Comparison of ENCODE assay signal across 9 mouse cellular contexts in genomic region chrX:76598459-76599206, GRCm38 (mm10). TPM values are rescaled to one million over a fixed set of nuclear protein-coding genes. Genes with fewer than 3 reads are reported as not detected.
A peak's percentile ranks its signal among the peaks of the same experiment; 100 is the strongest.
DNase-seq lines count a peak whose midpoint lies in the region; ATAC-seq and TF ChIP-seq lines count a peak whose summit lies in the region.
"Had no signal": no experiment of that assay in that cellular context is flagged by ENCODE, and none has a peak within 500 bp of the region (broad histone marks: within the 10 kb centered on the region; RNA-seq: fewer than 3 reads in every experiment).

No protein-coding gene starts in this region.

- H3K4me1 ChIP-seq in lung, embryonic 14.5 days (ENCODE audit: insufficient read depth) = no peaks in the 10 kb centered on the region
- peaks cover 3% of the 10 kb centered on the region; the same call in 1 of the 2 replicates for H3K4me1 ChIP-seq in lung, adult 2 months (ENCODE audit: control insufficient read depth, insufficient read depth, low read length)
- no peaks in the 10 kb centered on the region for H3K4me1 ChIP-seq in forebrain, embryonic 10.5 days
- no peaks in the 10 kb centered on the region for H3K4me1 ChIP-seq in hindbrain, embryonic 13.5 days (replicated peaks)
- H3K4me1 ChIP-seq in liver, embryonic 11.5 days (replicated peaks; ENCODE audit: control insufficient read depth, insufficient read depth, low read length) = no peaks in the 10 kb centered on the region
- no peaks in the 10 kb centered on the region for H3K4me1 ChIP-seq in neural tube, embryonic 12.5 days

- H3K9ac ChIP-seq in lung, embryonic 14.5 days = no peak overlapping the region
- no peak overlapping the region for H3K9ac ChIP-seq in hindbrain, embryonic 13.5 days
- no peak overlapping the region for H3K9ac ChIP-seq in liver, embryonic 11.5 days (ENCODE audit: low read depth, low read length)
- H3K9ac ChIP-seq in neural tube, embryonic 12.5 days = no peak overlapping the region

- TF ChIP-seq POLR2A in lung, adult 2 months (IDR thresholded peaks at IDR 0.05; ENCODE audit: borderline replicate concordance, extremely low read depth, low read depth, low read length) = no peak

- peak; percentile 100 for ATAC-seq in lung, embryonic 14.5 days (ENCODE audit: insufficient read depth)
- peak; percentile 100 for ATAC-seq in hindbrain, embryonic 13.5 days (ENCODE audit: low FRiP score)
- peak; percentile 100 for ATAC-seq in liver, embryonic 11.5 days (replicated peaks; ENCODE audit: low FRiP score)
- peak; percentile 100 for ATAC-seq in neural tube, embryonic 12.5 days (ENCODE audit: low FRiP score, low read depth)

- 50% methylated on average over 6 of the region's 6 CpGs for WGBS in lung, embryonic 14.5 days
- 56% methylated on average over 5 of the region's 6 CpGs for WGBS in lung, adult 2 months
- WGBS in forebrain, embryonic 10.5 days = 53% methylated on average over 5 of the region's 6 CpGs
- WGBS in hindbrain, embryonic 13.5 days = 51% methylated on average over 5 of the region's 6 CpGs
- 48% methylated on average over 6 of the region's 6 CpGs for WGBS in liver, embryonic 11.5 days
- 52% methylated on average over 5 of the region's 6 CpGs for WGBS in neural tube, embryonic 12.5 days

- peak; percentile 87 for DNase-seq in lung, embryonic 14.5 days
- no peak for DNase-seq in lung, adult 2 months
- DNase-seq in adrenal gland, postnatal 25 days = peak; percentile 1
- DNase-seq in forebrain, embryonic 10.5 days (ENCODE audit: extremely low spot score, low spot score) = peak; percentile 51
- peak; percentile 68 for DNase-seq in liver, embryonic 11.5 days (ENCODE audit: low spot score)
- no peak for DNase-seq in frontal cortex, postnatal 14 days (ENCODE audit: low spot score in 2 of 2)

- H3K27me3 ChIP-seq in lung, embryonic 14.5 days (ENCODE audit: insufficient read depth, low read length) = no peaks in the 10 kb centered on the region
- no peaks in the 10 kb centered on the region for H3K27me3 ChIP-seq in forebrain, embryonic 10.5 days (ENCODE audit: poor library complexity, severe bottlenecking)
- no peaks in the 10 kb centered on the region for H3K27me3 ChIP-seq in hindbrain, embryonic 13.5 days
- H3K27me3 ChIP-seq in liver, embryonic 11.5 days (replicated peaks; ENCODE audit: control insufficient read depth, insufficient read depth, low read length) = no peaks in the 10 kb centered on the region
- no peaks in the 10 kb centered on the region for H3K27me3 ChIP-seq in neural tube, embryonic 12.5 days (replicated peaks)

- H3K4me2 ChIP-seq in lung, embryonic 14.5 days = no peak overlapping the region
- H3K4me2 ChIP-seq in hindbrain, embryonic 13.5 days = no peak overlapping the region
- H3K4me2 ChIP-seq in liver, embryonic 11.5 days = no peak overlapping the region
- no peak overlapping the region for H3K4me2 ChIP-seq in neural tube, embryonic 12.5 days (replicated peaks)

- no peak overlapping the region for H3K27ac ChIP-seq in lung, embryonic 14.5 days (ENCODE audit: low read depth)
- no peak overlapping the region for H3K27ac ChIP-seq in forebrain, embryonic 10.5 days
- no peak overlapping the region for H3K27ac ChIP-seq in hindbrain, embryonic 13.5 days
- no peak overlapping the region for H3K27ac ChIP-seq in liver, embryonic 11.5 days (ENCODE audit: low read depth, low read length)
- no peak overlapping the region for H3K27ac ChIP-seq in neural tube, embryonic 12.5 days

- no peak for TF ChIP-seq CTCF in lung, embryonic 14.5 days (IDR thresholded peaks at IDR 0.05; ENCODE audit: low read depth)
- no peak for TF ChIP-seq CTCF in lung, adult 2 months (IDR thresholded peaks at IDR 0.05; ENCODE audit: insufficient read depth, low read length)

- H3K4me3 ChIP-seq in lung, embryonic 14.5 days (ENCODE audit: low read depth, low read length) = no peak overlapping the region
- no peak overlapping the region for H3K4me3 ChIP-seq in lung, adult 2 months (replicated peaks; ENCODE audit: extremely low read depth, low read depth, low read length)
- H3K4me3 ChIP-seq in forebrain, embryonic 10.5 days = no peak overlapping the region
- H3K4me3 ChIP-seq in hindbrain, embryonic 13.5 days = no peak overlapping the region
- no peak overlapping the region for H3K4me3 ChIP-seq in liver, embryonic 11.5 days (ENCODE audit: low read depth, low read length)
- H3K4me3 ChIP-seq in neural tube, embryonic 12.5 days = no peak overlapping the region

- H3K36me3 ChIP-seq in lung, embryonic 14.5 days (ENCODE audit: insufficient read depth) = no peaks in the 10 kb centered on the region
- H3K36me3 ChIP-seq in forebrain, embryonic 10.5 days (replicated peaks) = no peaks in the 10 kb centered on the region
- no peaks in the 10 kb centered on the region for H3K36me3 ChIP-seq in hindbrain, embryonic 13.5 days
- no peaks in the 10 kb centered on the region for H3K36me3 ChIP-seq in liver, embryonic 11.5 days (ENCODE audit: control insufficient read depth, insufficient read depth, low read length)
- H3K36me3 ChIP-seq in neural tube, embryonic 12.5 days = no peaks in the 10 kb centered on the region

- H3K9me3 ChIP-seq in lung, embryonic 14.5 days (ENCODE audit: low read depth, low read length) = peaks cover 3% of the 10 kb centered on the region; the same call in 1 of the 2 replicates
- peaks cover 4% of the 10 kb centered on the region for H3K9me3 ChIP-seq in forebrain, embryonic 10.5 days
- peaks cover 5% of the 10 kb centered on the region for H3K9me3 ChIP-seq in hindbrain, embryonic 13.5 days
- no peaks in the 10 kb centered on the region for H3K9me3 ChIP-seq in liver, embryonic 11.5 days (ENCODE audit: control insufficient read depth, low read length)
- no peaks in the 10 kb centered on the region for H3K9me3 ChIP-seq in neural tube, embryonic 12.5 days

RNA-seq across cellular contexts. Expression of gene Cldn34d, which starts 4.1 kb away (rescaled TPM):
- not detected in 2 replicates for polyA plus RNA-seq in lung, embryonic 14.5 days (2014; fragmentation: Nextera tagmentation; extraction: Ambion mirVana)
- not detected in 2 replicates for polyA plus RNA-seq in lung, adult 2 months (2012; rRNA removed)
- not detected in 2 replicates for total RNA-seq in adrenal gland, postnatal 25 days (2021)
- polyA plus RNA-seq in forebrain, embryonic 10.5 days (2016; fragmentation: Nextera tagmentation; extraction: Ambion mirVana) = not detected in 2 replicates
- polyA plus RNA-seq in hindbrain, embryonic 13.5 days (2015; fragmentation: Nextera tagmentation; extraction: Ambion mirVana) = not detected in 2 replicates
- polyA plus RNA-seq in liver, embryonic 11.5 days (2014; fragmentation: Nextera tagmentation; extraction: Ambion mirVana) = not detected in 2 replicates
- not detected in 2 replicates for polyA plus RNA-seq in neural tube, embryonic 12.5 days (2016; fragmentation: Nextera tagmentation; extraction: Ambion mirVana)
- polyA plus RNA-seq: cortical plate, adult 2 months had no signal

Comparison
In these comparisons a context has a peak if more than half of its experiments do, and no peak if none do; other contexts are left out.
1. DNase-seq: peak in lung, embryonic 14.5 days (single experiment), adrenal gland, postnatal 25 days (single experiment), forebrain, embryonic 10.5 days (single experiment) and liver, embryonic 11.5 days (single experiment); none in lung, adult 2 months (single experiment) and frontal cortex, postnatal 14 days (0 of 2).
2. Peak in every context shown above with its lines, with median percentiles within 50 percentile points of each other: ATAC-seq.